Mouse (Mus musculus): ENCODE measurements at regions not wholly inside any gene's neighbourhood (a gene's known extent, or its start where the extent isn't known, plus 50 kb on each side); places are given as distances from the start of the nearest gene placed in this dataset.
A peak's percentile ranks its signal among the peaks of the same experiment; 100 is the strongest.

GRCm38 (mm10) chr14:120686751-120687150 is 208.5 kb downstream of the Rap2a start:
- ATAC-seq (ENCODE audit: low FRiP score, low TSS enrichment) = no peak
- WGBS = 84% methylated on average over 4 of the region's 4 CpGs

GRCm38 (mm10) chr14:120699378-120699777 is 211.6 kb upstream of the Ipo5 start:
- H3K9me3 ChIP-seq (ENCODE audit: low read length) = no peaks in the 10 kb centered on the region
- WGBS = 78% methylated on average over 4 of the region's 4 CpGs
- H3K27ac ChIP-seq (ENCODE audit: low read length) = no peak overlapping the region
- H3K4me3 ChIP-seq (ENCODE audit: low read length) = no peak overlapping the region
- no peak overlapping the region for H3K9ac ChIP-seq (replicated peaks; ENCODE audit: low read length)
- no peaks in the 10 kb centered on the region for H3K4me1 ChIP-seq (ENCODE audit: insufficient read depth, low read length)
- peak; percentile 49; the same call in 1 of the 2 replicates for ATAC-seq (ENCODE audit: low FRiP score, low TSS enrichment)
- H3K36me3 ChIP-seq (ENCODE audit: insufficient read depth, low read length) = no peaks in the 10 kb centered on the region
- no peak overlapping the region for H3K4me2 ChIP-seq (replicated peaks; ENCODE audit: low read depth, low read length)
- H3K27me3 ChIP-seq (ENCODE audit: insufficient read depth, low read length) = no peaks in the 10 kb centered on the region

More at GRCm38 (mm10) chr14:120686751-120687150, 208.5 kb downstream of the Rap2a start:
- no peaks in the 10 kb centered on the region for H3K36me3 ChIP-seq (ENCODE audit: insufficient read depth, low read length)
- H3K4me3 ChIP-seq (ENCODE audit: low read length) = no peak overlapping the region
- H3K27me3 ChIP-seq (ENCODE audit: insufficient read depth, low read length) = no peaks in the 10 kb centered on the region
- H3K4me1 ChIP-seq (ENCODE audit: insufficient read depth, low read length) = no peaks in the 10 kb centered on the region
- H3K9ac ChIP-seq (replicated peaks; ENCODE audit: low read length) = no peak overlapping the region
- H3K27ac ChIP-seq (ENCODE audit: low read length) = no peak overlapping the region
- H3K4me2 ChIP-seq (replicated peaks; ENCODE audit: low read depth, low read length) = no peak overlapping the region
- no peaks in the 10 kb centered on the region for H3K9me3 ChIP-seq (ENCODE audit: low read length)

- no peaks in the 10 kb centered on the region for H3K36me3 ChIP-seq (ENCODE audit: insufficient read depth, low read length)
- no peaks in the 10 kb centered on the region for H3K9me3 ChIP-seq (ENCODE audit: low read length)
- 42% methylated on average over 4 of the region's 4 CpGs for WGBS
- H3K27ac ChIP-seq (ENCODE audit: low read length) = peak overlapping the region; percentile 31; the same call in 1 of the 2 replicates
- no peak overlapping the region for H3K4me3 ChIP-seq (ENCODE audit: low read length)
- peak; percentile 81 for ATAC-seq (ENCODE audit: low FRiP score, low TSS enrichment)
- no peak overlapping the region for H3K4me2 ChIP-seq (replicated peaks; ENCODE audit: low read depth, low read length)
- no peak overlapping the region for H3K9ac ChIP-seq (replicated peaks; ENCODE audit: low read length)
- H3K27me3 ChIP-seq (ENCODE audit: insufficient read depth, low read length) = no peaks in the 10 kb centered on the region
- no peaks in the 10 kb centered on the region for H3K4me1 ChIP-seq (ENCODE audit: insufficient read depth, low read length)
Observed at GRCm38 (mm10) chr14:120705301-120705801, 205.7 kb upstream of the Ipo5 start.

GRCm38 (mm10) chr14:120710782-120711181 is 200.2 kb upstream of the Ipo5 start:
- no peak for ATAC-seq (ENCODE audit: low FRiP score, low TSS enrichment)
- 72% methylated on average over 4 of the region's 4 CpGs for WGBS
- Histone ChIP-seq H3K36me3 (ENCODE audit: insufficient read depth, low read length) (no peaks in the 10 kb centered on the region), H3K9me3 (ENCODE audit: low read length) (no peaks in the 10 kb centered on the region), H3K27ac (ENCODE audit: low read length) (no peak overlapping the region), H3K4me2 (replicated peaks; ENCODE audit: low read depth, low read length) (no peak overlapping the region), H3K27me3 (ENCODE audit: insufficient read depth, low read length) (no peaks in the 10 kb centered on the region), H3K9ac (replicated peaks; ENCODE audit: low read length) (no peak overlapping the region), H3K4me1 (ENCODE audit: insufficient read depth, low read length) (no peaks in the 10 kb centered on the region), H3K4me3 (ENCODE audit: low read length) (no peak overlapping the region)

- Histone ChIP-seq H3K27ac (ENCODE audit: low read length) (peak overlapping the region; percentile 57; the same call in 1 of the 2 replicates), H3K36me3 (ENCODE audit: insufficient read depth, low read length) (no peaks in the 10 kb centered on the region), H3K4me1 (ENCODE audit: insufficient read depth, low read length) (peaks cover 18% of the 10 kb centered on the region), H3K9me3 (ENCODE audit: low read length) (no peaks in the 10 kb centered on the region), H3K27me3 (ENCODE audit: insufficient read depth, low read length) (no peaks in the 10 kb centered on the region), H3K9ac (replicated peaks; ENCODE audit: low read length) (no peak overlapping the region), H3K4me3 (ENCODE audit: low read length) (no peak overlapping the region), H3K4me2 (replicated peaks; ENCODE audit: low read depth, low read length) (no peak overlapping the region)
- ATAC-seq (ENCODE audit: low FRiP score, low TSS enrichment) = peak; percentile 49; the same call in 1 of the 2 replicates
- WGBS = 49% methylated on average over 20 of the region's 20 CpGs
Observed at GRCm38 (mm10) chr14:120720464-120721445, 190.3 kb upstream of the Ipo5 start.

- WGBS = 71% methylated on average over 6 of the region's 6 CpGs
- H3K36me3 ChIP-seq (ENCODE audit: insufficient read depth, low read length) = no peaks in the 10 kb centered on the region
- peaks cover 18% of the 10 kb centered on the region for H3K4me1 ChIP-seq (ENCODE audit: insufficient read depth, low read length)
- no peaks in the 10 kb centered on the region for H3K27me3 ChIP-seq (ENCODE audit: insufficient read depth, low read length)
- H3K27ac ChIP-seq (ENCODE audit: low read length) = peak overlapping the region; percentile 57
- no peak overlapping the region for H3K4me3 ChIP-seq (ENCODE audit: low read length)
- no peaks in the 10 kb centered on the region for H3K9me3 ChIP-seq (ENCODE audit: low read length)
- no peak overlapping the region for H3K4me2 ChIP-seq (replicated peaks; ENCODE audit: low read depth, low read length)
- H3K9ac ChIP-seq (replicated peaks; ENCODE audit: low read length) = no peak overlapping the region
- no peak for ATAC-seq (ENCODE audit: low FRiP score, low TSS enrichment)
Observed at GRCm38 (mm10) chr14:120721593-120722461, 189.2 kb upstream of the Ipo5 start.

GRCm38 (mm10) chr14:120722546-120723112 is 188.4 kb upstream of the Ipo5 start:
- H3K9me3 ChIP-seq (ENCODE audit: low read length) = no peaks in the 10 kb centered on the region
- 46% methylated on average over 6 of the region's 6 CpGs for WGBS
- H3K4me1 ChIP-seq (ENCODE audit: insufficient read depth, low read length) = peaks cover 18% of the 10 kb centered on the region
- no peak overlapping the region for H3K4me2 ChIP-seq (replicated peaks; ENCODE audit: low read depth, low read length)
- no peaks in the 10 kb centered on the region for H3K36me3 ChIP-seq (ENCODE audit: insufficient read depth, low read length)
- no peak overlapping the region for H3K9ac ChIP-seq (replicated peaks; ENCODE audit: low read length)
- no peak overlapping the region for H3K4me3 ChIP-seq (ENCODE audit: low read length)
- ATAC-seq (ENCODE audit: low FRiP score, low TSS enrichment) = no peak; the same call in 1 of the 2 replicates
- peak overlapping the region; percentile 29 for H3K27ac ChIP-seq (ENCODE audit: low read length)
- H3K27me3 ChIP-seq (ENCODE audit: insufficient read depth, low read length) = no peaks in the 10 kb centered on the region

- Histone ChIP-seq H3K27ac (ENCODE audit: low read length) (no peak overlapping the region), H3K36me3 (ENCODE audit: insufficient read depth, low read length) (no peaks in the 10 kb centered on the region), H3K4me2 (replicated peaks; ENCODE audit: low read depth, low read length) (no peak overlapping the region), H3K4me1 (ENCODE audit: insufficient read depth, low read length) (peaks cover 4% of the 10 kb centered on the region), H3K9me3 (ENCODE audit: low read length) (no peaks in the 10 kb centered on the region), H3K4me3 (ENCODE audit: low read length) (no peak overlapping the region), H3K9ac (replicated peaks; ENCODE audit: low read length) (no peak overlapping the region), H3K27me3 (ENCODE audit: insufficient read depth, low read length) (no peaks in the 10 kb centered on the region)
- ATAC-seq (ENCODE audit: low FRiP score, low TSS enrichment) = no peak
- 88% methylated on average over 10 of the region's 10 CpGs for WGBS
Observed at GRCm38 (mm10) chr14:120728107-120728506, 182.9 kb upstream of the Ipo5 start.

GRCm38 (mm10) chr14:120730226-120730625 is 180.8 kb upstream of the Ipo5 start:
- WGBS = 30% methylated on average over 3 of the region's 3 CpGs
- Histone ChIP-seq H3K4me1 (ENCODE audit: insufficient read depth, low read length) (peaks cover 4% of the 10 kb centered on the region), H3K27me3 (ENCODE audit: insufficient read depth, low read length) (no peaks in the 10 kb centered on the region), H3K9ac (replicated peaks; ENCODE audit: low read length) (no peak overlapping the region), H3K4me3 (ENCODE audit: low read length) (no peak overlapping the region), H3K27ac (ENCODE audit: low read length) (no peak overlapping the region), H3K4me2 (replicated peaks; ENCODE audit: low read depth, low read length) (no peak overlapping the region), H3K9me3 (ENCODE audit: low read length) (no peaks in the 10 kb centered on the region), H3K36me3 (ENCODE audit: insufficient read depth, low read length) (no peaks in the 10 kb centered on the region)
- ATAC-seq (ENCODE audit: low FRiP score, low TSS enrichment) = no peak

All from kidney, embryonic 16.5 days (tissue).